ENCODE assay signal across 9 mouse cellular contexts in genomic region chr11:102318576-102319409, GRCm38 (mm10). TPM values are rescaled to one million over a fixed set of nuclear protein-coding genes. Genes with fewer than 3 reads are reported as not detected.
DNase-seq lines count a peak whose midpoint lies in the region; ATAC-seq and TF ChIP-seq lines count a peak whose summit lies in the region.
"Had no signal": no experiment of that assay in that cellular context is flagged by ENCODE, and none has a peak within 500 bp of the region (broad histone marks: within the 10 kb centered on the region; RNA-seq: fewer than 3 reads in every experiment).

No protein-coding gene starts in this region.

- H3K9ac ChIP-seq in intestine, postnatal 0 days (ENCODE audit: low read depth, low read length) = peak overlapping the region; percentile 98
- H3K9ac ChIP-seq in liver, embryonic 13.5 days = peak overlapping the region; percentile 100

- no peaks in the 10 kb centered on the region for H3K9me3 ChIP-seq in intestine, postnatal 0 days (ENCODE audit: control insufficient read depth)
- no peaks in the 10 kb centered on the region for H3K9me3 ChIP-seq in liver, embryonic 13.5 days (replicated peaks)

- H3K4me2 ChIP-seq in intestine, postnatal 0 days (replicated peaks; ENCODE audit: low read depth) = peak overlapping the region; percentile 89
- H3K4me2 ChIP-seq in liver, embryonic 13.5 days = peak overlapping the region; percentile 99

- peak; percentile 42 to 48 for DNase-seq in frontal cortex, postnatal 25 days (ENCODE audit: low spot score in 2 of 2)
- DNase-seq in gastrocnemius, postnatal 10 days = peak; percentile 65
- peak; percentile 63 for DNase-seq in liver, embryonic 13.5 days
- DNase-seq in natural killer cell, adult 2 months (ENCODE audit: low spot score in 2 of 2) = peak; percentile 35 to 48
- peak; percentile 61 to 63 for DNase-seq in thymus, adult 18-20 months

- no peaks in the 10 kb centered on the region; the same call in 1 of the 2 replicates for H3K27me3 ChIP-seq in intestine, postnatal 0 days (replicated peaks; ENCODE audit: control insufficient read depth, insufficient read depth, low read length)
- H3K27me3 ChIP-seq in liver, embryonic 13.5 days = peaks cover 21% of the 10 kb centered on the region
- H3K27me3 ChIP-seq: Patski had no signal

- no peak for ATAC-seq in frontal cortex, adult (ENCODE audit: low TSS enrichment)
- ATAC-seq in intestine, postnatal 0 days = peak; percentile 15; the same call in 1 of the 2 replicates
- ATAC-seq in liver, embryonic 13.5 days (ENCODE audit: low read depth) = peak; percentile 55

- H3K4me1 ChIP-seq in brown adipose tissue, adult 24 weeks (ENCODE audit: control insufficient read depth, insufficient read depth, insufficient read length, low read length) = no peaks in the 10 kb centered on the region
- H3K4me1 ChIP-seq in intestine, postnatal 0 days (replicated peaks; ENCODE audit: control insufficient read depth, insufficient read depth, low read length) = no peaks in the 10 kb centered on the region
- H3K4me1 ChIP-seq in liver, embryonic 13.5 days (replicated peaks) = peaks cover 44% of the 10 kb centered on the region

- no peak for TF ChIP-seq CTCF in intestine, postnatal 0 days (IDR thresholded peaks at IDR 0.05; ENCODE audit: low read depth)

- H3K4me3 ChIP-seq in brown adipose tissue, adult 24 weeks (ENCODE audit: insufficient read depth, low read depth, low read length) = peak overlapping the region; percentile 85
- peak overlapping the region; percentile 97 for H3K4me3 ChIP-seq in intestine, postnatal 0 days (ENCODE audit: low read depth, low read length)
- peak overlapping the region; percentile 99 for H3K4me3 ChIP-seq in liver, embryonic 13.5 days (replicated peaks)

- H3K36me3 ChIP-seq in intestine, postnatal 0 days (ENCODE audit: control insufficient read depth, insufficient read depth) = peaks cover 9% of the 10 kb centered on the region
- H3K36me3 ChIP-seq in liver, embryonic 13.5 days = peaks cover 21% of the 10 kb centered on the region

- H3K27ac ChIP-seq in brown adipose tissue, adult 24 weeks (replicated peaks; ENCODE audit: low read depth, low read length) = peak overlapping the region; percentile 95
- H3K27ac ChIP-seq in intestine, postnatal 0 days (ENCODE audit: low read depth, low read length) = peak overlapping the region; percentile 99
- H3K27ac ChIP-seq in liver, embryonic 13.5 days = peak overlapping the region; percentile 99

- under 1% methylated on average over 67 of the region's 84 CpGs for WGBS in intestine, postnatal 0 days
- WGBS in liver, embryonic 13.5 days (ENCODE audit: insufficient replicate concordance) = under 1% methylated on average over 79 of the region's 84 CpGs

RNA-seq across cellular contexts. Expression of gene Ubtf, which starts 0.7 kb away (rescaled TPM):
- 41.7 and 47.6 TPM in 2 replicates for polyA plus RNA-seq in brown adipose tissue, adult 24 weeks (2012; ENCODE audit: insufficient read depth, insufficient read length, missing spikeins)
- total RNA-seq in gastrocnemius, postnatal 10 days (2021) = 10 to 100 TPM; 56.0 to 64.8 TPM
- polyA plus RNA-seq in intestine, postnatal 0 days (2015; fragmentation: Nextera tagmentation; extraction: Ambion mirVana) = 39.6 and 41.9 TPM in 2 replicates
- 70.0 and 81.5 TPM in 2 replicates for polyA plus RNA-seq in liver, embryonic 13.5 days (2015; fragmentation: Nextera tagmentation; extraction: Ambion mirVana)

RNA-seq across cellular contexts. Expression of gene Atxn7l3, which starts 22.4 kb away (rescaled TPM):
- polyA plus RNA-seq in brown adipose tissue, adult 24 weeks (2012; ENCODE audit: insufficient read depth, insufficient read length, missing spikeins) = 11.6 and 13.1 TPM in 2 replicates
- 10 to 100 TPM; 20.8 to 25.5 TPM for total RNA-seq in gastrocnemius, postnatal 10 days (2021)
- 8.6 and 10.5 TPM in 2 replicates for polyA plus RNA-seq in intestine, postnatal 0 days (2015; fragmentation: Nextera tagmentation; extraction: Ambion mirVana)
- 4.6 and 4.9 TPM in 2 replicates for polyA plus RNA-seq in liver, embryonic 13.5 days (2015; fragmentation: Nextera tagmentation; extraction: Ambion mirVana)

RNA-seq across cellular contexts. Expression of gene Tmub2, which starts 34.1 kb away (rescaled TPM):
- 20.5 and 24.2 TPM in 2 replicates for polyA plus RNA-seq in brown adipose tissue, adult 24 weeks (2012; ENCODE audit: insufficient read depth, insufficient read length, missing spikeins)
- total RNA-seq in gastrocnemius, postnatal 10 days (2021) = 10 to 100 TPM; 15.7 to 18.9 TPM
- polyA plus RNA-seq in intestine, postnatal 0 days (2015; fragmentation: Nextera tagmentation; extraction: Ambion mirVana) = 43.3 and 44.2 TPM in 2 replicates
- 22.8 and 24.9 TPM in 2 replicates for polyA plus RNA-seq in liver, embryonic 13.5 days (2015; fragmentation: Nextera tagmentation; extraction: Ambion mirVana)

RNA-seq across cellular contexts. Expression of gene Slc4a1, which starts 47.2 kb away (rescaled TPM):
- 1.2 TPM in 1 of 2 replicates, not detected in the other for polyA plus RNA-seq in brown adipose tissue, adult 24 weeks (2012; ENCODE audit: insufficient read depth, insufficient read length, missing spikeins)
- total RNA-seq in gastrocnemius, postnatal 10 days (2021) = 10 to 100 TPM in 1 of 2 experiments, 1 to 10 TPM in 1; 2.1 to 10.7 TPM
- 0.29 and 0.34 TPM in 2 replicates for polyA plus RNA-seq in intestine, postnatal 0 days (2015; fragmentation: Nextera tagmentation; extraction: Ambion mirVana)
- 734 and 914 TPM in 2 replicates for polyA plus RNA-seq in liver, embryonic 13.5 days (2015; fragmentation: Nextera tagmentation; extraction: Ambion mirVana)
- polyA plus RNA-seq: Patski had no signal

RNA-seq across cellular contexts. Expression of gene Asb16, which starts 50.2 kb away (rescaled TPM):
- 0.48 and 1.0 TPM in 2 replicates for polyA plus RNA-seq in brown adipose tissue, adult 24 weeks (2012; ENCODE audit: insufficient read depth, insufficient read length, missing spikeins)
- total RNA-seq in gastrocnemius, postnatal 10 days (2021) = 10 to 100 TPM; 48.7 to 54.4 TPM
- 0.05 and 0.09 TPM in 2 replicates for polyA plus RNA-seq in intestine, postnatal 0 days (2015; fragmentation: Nextera tagmentation; extraction: Ambion mirVana)
- 0.06 and 0.08 TPM in 2 replicates for polyA plus RNA-seq in liver, embryonic 13.5 days (2015; fragmentation: Nextera tagmentation; extraction: Ambion mirVana)
